Mouse (Mus musculus) erythroblast, adult 5-6 weeks (primary cell): ENCODE results near the gene Atp6v0e2. TPM values are rescaled to one million over a fixed set of nuclear protein-coding genes. Genes with fewer than 3 reads are reported as not detected.

Source experiments
- ATAC-seq: replicated peaks from 2 replicates; pipeline ENCODE4 v1.8.0; 2016; ENCODE audit warnings: moderate number of reproducible peaks, mild to moderate bottlenecking, moderate TSS enrichment, inconsistent platforms; ENCODE audit not compliant: poor library complexity, low FRiP score, severe bottlenecking
- total RNA-seq, 2 experiments: library from RNA; stranded (forward) in 1 of 2; stranded (reverse) in 1 of 2; fragments of 150-400 nt in 1 of 2; fragments of 200-764, 138-1000 nt in 1 of 2; gene quantifications; 2 replicates each; pipeline versions ENCODE4 v1.2.3 to v1.2.4; 2015 to 2017; ENCODE audit warnings: low replicate concordance in 2 of 2

Atp6v0e2 gene
- total RNA-seq, 2 experiments from 2014 or later: not detected

DNA sequence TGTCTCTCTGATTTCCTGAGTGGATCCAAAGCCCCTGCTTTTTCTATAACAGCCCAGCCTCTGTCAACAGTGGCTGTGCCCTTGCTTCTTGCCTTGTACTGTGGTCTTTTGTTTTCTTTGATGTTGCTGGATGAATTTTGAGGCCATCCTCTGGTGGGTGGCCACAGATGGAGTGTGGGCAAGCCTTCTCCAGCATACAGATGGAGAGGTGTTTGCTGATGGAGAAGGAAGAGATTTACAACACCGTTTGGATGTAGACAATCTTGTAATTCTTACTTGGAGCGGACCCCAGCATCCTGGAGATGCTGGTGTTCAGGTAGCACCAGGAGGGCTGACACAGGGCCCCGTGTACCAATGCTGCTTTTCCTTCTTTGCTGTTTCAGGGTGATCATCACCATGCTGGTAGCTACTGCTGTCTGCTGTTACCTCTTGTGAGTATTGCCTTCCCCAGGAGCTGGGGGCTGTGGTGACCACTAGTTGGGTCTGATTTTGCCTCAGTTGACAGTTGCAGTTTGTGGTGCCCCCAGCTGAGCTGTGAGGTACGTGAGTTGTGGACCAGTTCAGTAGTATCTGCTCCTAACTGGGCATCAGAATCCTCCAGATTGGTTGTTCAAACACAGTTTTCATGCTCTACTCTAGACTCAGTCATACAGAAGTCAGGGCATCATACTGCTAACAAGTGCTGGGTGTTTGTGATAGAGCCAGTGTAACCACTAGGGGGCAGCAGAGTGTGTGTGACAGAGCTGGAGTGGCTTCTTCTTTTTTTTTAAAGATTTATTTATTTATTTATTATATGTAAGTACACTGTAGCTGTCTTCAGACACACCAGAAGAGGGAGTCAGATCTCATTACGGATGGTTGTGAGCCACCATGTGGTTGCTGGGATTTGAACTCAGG is 1.7 kb downstream of the Atp6v0e2 start:
- 0 out of 2 replicates have a peak, but pooled peaks have one; percentile 59 for ATAC-seq

- ATAC-seq: no peak
Measured at GRCm38 (mm10) chr6:48539860-48540259, 2.4 kb downstream of the Atp6v0e2 start.

- no peak for ATAC-seq
Measured at GRCm38 (mm10) chr6:48540721-48541120, 3.3 kb downstream of the Atp6v0e2 start.

- no peak for ATAC-seq
Measured at GRCm38 (mm10) chr6:48541560-48542450, 4.4 kb downstream of the Atp6v0e2 start.

GRCm38 (mm10) chr6:48542631-48543030 is 5.2 kb downstream of the Atp6v0e2 start:
- no peak for ATAC-seq

- ATAC-seq: no peak
Measured at GRCm38 (mm10) chr6:48545251-48545650, 7.8 kb downstream of the Atp6v0e2 start.

DNA sequence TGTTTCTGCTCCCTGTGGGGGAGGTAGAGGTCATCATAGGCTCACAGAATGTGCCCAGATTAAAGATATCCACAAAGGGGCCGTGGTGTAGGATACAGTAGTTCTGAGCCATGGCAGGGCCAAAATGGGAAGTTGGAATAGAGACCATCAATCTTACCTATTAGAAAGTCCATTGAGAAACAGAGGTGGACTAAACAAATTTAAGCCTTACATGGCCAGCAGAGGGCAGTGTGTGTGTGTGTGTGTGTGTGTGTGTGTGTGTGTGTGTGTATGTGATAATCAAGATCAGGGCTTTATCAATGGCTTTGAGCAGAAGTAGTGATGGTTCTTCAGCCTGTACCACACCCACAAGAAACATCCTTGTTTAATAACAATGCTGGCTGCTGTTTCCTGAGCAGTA is 8.9 kb downstream of the Atp6v0e2 start:
- ATAC-seq: no peak

DNA sequence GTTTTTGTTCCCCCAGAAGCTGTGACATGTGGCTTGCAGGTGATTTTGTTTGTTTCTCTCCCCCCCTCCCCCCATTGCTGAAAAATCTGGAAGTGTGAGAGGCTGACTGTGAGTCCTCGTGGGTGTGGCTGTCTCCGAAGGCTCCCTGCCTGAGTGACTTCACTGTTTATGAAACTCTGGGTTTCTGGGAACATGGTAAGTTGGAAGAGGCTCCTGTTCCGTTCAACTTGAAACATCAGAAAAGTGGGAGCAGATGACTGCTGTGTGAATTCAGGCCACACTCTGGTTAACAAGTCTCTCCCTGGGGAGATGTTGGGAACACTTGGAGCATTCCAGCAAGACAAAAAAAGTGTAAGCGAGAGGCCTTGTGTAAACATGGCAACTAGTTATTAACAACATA is 9.4 kb downstream of the Atp6v0e2 start:
- ATAC-seq: no peak

- ATAC-seq: no peak
Measured at GRCm38 (mm10) chr6:48548314-48548713, 10.9 kb downstream of the Atp6v0e2 start.

- no peak for ATAC-seq
Measured at GRCm38 (mm10) chr6:48552918-48553317, 15.5 kb downstream of the Atp6v0e2 start.

- ATAC-seq: no peak
Measured at GRCm38 (mm10) chr6:48553819-48554218, 16.4 kb downstream of the Atp6v0e2 start.

GRCm38 (mm10) chr6:48554280-48555103 is 17.1 kb downstream of the Atp6v0e2 start, which contains the start of gene Lrrc61:
Gene Lrrc61 (plus strand): TSS chr6:48554796.
- ATAC-seq: peak; percentile 74

GRCm38 (mm10) chr6:48555104-48555890 is 17.9 kb downstream of the Atp6v0e2 start:
- no peak for ATAC-seq

- no peak for ATAC-seq
Measured at GRCm38 (mm10) chr6:48555956-48556355, 18.5 kb downstream of the Atp6v0e2 start.

- ATAC-seq: no peak
Measured at GRCm38 (mm10) chr6:48565693-48566310, 28.4 kb downstream of the Atp6v0e2 start.

GRCm38 (mm10) chr6:48566312-48566711 is 28.9 kb downstream of the Atp6v0e2 start:
- no peak for ATAC-seq

DNA sequence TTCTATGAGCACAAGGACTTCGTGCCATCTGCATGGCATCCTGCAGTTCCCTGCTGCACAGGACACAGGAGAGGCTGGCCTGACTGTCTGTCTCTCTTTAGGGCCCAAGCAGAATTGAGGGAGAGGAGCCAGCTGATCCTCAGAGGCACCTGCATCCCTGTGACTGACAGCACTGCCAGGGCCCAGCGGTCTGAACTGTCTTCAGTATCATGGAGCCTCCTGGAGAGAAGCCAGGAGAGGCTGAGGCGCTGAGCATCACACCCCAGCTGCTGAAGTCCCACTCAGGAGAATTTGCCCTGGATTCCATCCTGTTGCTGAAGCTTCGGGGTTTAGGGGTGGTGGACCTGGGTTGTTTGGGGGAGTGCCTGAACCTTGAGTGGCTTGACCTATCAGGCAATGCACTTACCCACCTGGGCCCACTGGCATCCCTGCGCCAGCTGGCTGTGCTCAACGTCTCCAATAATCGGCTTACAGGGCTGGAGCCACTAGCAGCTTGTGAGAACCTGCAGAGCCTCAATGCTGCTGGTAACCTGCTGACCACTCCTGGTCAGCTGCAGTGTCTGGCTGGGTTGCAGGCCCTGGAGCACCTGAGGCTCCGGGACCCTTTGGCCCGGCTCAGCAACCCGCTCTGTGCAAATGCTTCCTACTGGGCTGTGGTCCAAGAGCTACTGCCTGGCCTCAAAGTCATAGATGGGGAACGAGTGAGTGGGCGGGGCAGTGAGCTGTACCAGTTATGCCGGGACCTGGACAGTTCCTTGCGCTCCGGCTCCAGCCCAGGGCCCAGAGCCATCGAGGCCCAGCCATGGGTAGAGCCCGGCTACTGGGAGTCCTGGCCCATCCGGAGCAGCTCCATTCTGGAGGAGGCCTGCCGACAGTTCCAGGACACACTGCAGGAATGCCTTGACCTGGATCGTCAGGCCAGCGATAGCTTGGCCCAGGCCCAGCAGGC is 30.9 kb downstream of the Atp6v0e2 start:
- ATAC-seq: no peak
